Mouse (Mus musculus): ENCODE data around the gene C1rb. TPM values are rescaled to one million over a fixed set of nuclear protein-coding genes. Genes with fewer than 3 reads are reported as not detected.
"Not testable (repeated sequence)": the region's sequence is repeated elsewhere in the genome, so short reads cannot be mapped to it uniquely, and the experiment has no call there.

Gene C1rb
- polyA plus RNA-seq (2015; fragmentation: Nextera tagmentation; extraction: Ambion mirVana) = not detected in 2 replicates

DNA sequence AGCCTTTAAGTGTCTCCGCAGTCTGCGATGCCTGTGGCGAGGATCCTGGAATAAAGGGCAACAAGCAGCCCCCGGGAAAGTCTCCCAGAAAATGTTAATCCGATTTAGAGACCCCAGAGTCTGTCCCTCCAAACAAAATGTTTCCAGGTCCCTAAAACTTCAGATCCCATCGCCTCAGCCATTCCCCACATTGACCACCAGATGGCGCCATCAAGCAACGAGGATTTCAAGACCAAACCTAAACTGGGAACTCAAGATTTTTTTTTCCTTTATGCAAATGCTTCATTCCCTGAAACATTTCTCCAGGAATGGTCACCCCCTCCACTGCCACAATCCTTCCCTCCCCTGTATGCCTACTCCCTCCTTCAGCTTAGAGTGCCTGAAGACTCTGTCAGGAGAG is at the start of gene C1rb:
Gene C1rb, plus strand, starts transcription at position 269 of the 400 bp plus-strand sequence.
- no peak for ATAC-seq
- H3K4me2 ChIP-seq (replicated peaks; ENCODE audit: low read depth) = 0 out of 2 replicates have a peak within 1 kb of the TSS, but pooled peaks have one; percentile 27
- no peaks in the 10 kb centered on the region for H3K9me3 ChIP-seq (ENCODE audit: control insufficient read depth)
- no peaks in the 10 kb centered on the region for H3K4me1 ChIP-seq (replicated peaks; ENCODE audit: control insufficient read depth, insufficient read depth, low read length)
- no peak within 1 kb of the TSS for H3K4me3 ChIP-seq (ENCODE audit: low read depth, low read length)
- H3K27ac ChIP-seq (ENCODE audit: low read depth, low read length) = no peak within 1 kb of the TSS
- peak; percentile 90 for TF ChIP-seq CTCF (IDR thresholded peaks at IDR 0.05; ENCODE audit: low read depth)
- no peaks in the 10 kb centered on the region for H3K36me3 ChIP-seq (ENCODE audit: control insufficient read depth, insufficient read depth)
- no peak within 1 kb of the TSS for H3K9ac ChIP-seq (ENCODE audit: low read depth, low read length)
- 4% methylated on average over 8 of the region's 8 CpGs for WGBS
- H3K27me3 ChIP-seq (replicated peaks; ENCODE audit: control insufficient read depth, insufficient read depth, low read length) = no peaks in the 10 kb centered on the region

DNA sequence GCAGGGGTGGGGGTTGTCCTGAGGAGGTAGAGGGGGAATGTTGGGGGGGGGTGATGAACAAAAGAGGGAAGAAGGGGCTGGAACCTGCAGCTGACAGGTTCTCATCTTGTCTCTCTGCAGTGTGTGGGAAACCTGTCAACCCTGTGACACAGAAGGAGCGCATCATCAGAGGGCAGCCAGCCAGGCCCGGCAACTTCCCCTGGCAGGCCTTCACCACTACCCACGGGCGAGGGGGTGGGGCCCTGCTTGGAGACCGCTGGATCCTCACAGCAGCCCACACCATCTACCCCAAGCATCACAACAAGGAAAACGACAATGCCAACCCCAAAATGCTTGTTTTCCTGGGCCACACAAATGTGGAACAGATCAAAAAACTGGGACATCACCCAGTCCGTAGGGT is 48.0 kb upstream of the C1rb start:
- H3K27me3 ChIP-seq (replicated peaks; ENCODE audit: control insufficient read depth, insufficient read depth, low read length); H3K4me3 ChIP-seq (ENCODE audit: low read depth, low read length); ATAC-seq; H3K4me2 ChIP-seq (replicated peaks; ENCODE audit: low read depth); H3K36me3 ChIP-seq (ENCODE audit: control insufficient read depth, insufficient read depth); H3K4me1 ChIP-seq (replicated peaks; ENCODE audit: control insufficient read depth, insufficient read depth, low read length); H3K9me3 ChIP-seq (ENCODE audit: control insufficient read depth); H3K27ac ChIP-seq (ENCODE audit: low read depth, low read length); H3K9ac ChIP-seq (ENCODE audit: low read depth, low read length): not testable (repeated sequence)
- 78% methylated on average over 7 of the region's 7 CpGs for WGBS

DNA sequence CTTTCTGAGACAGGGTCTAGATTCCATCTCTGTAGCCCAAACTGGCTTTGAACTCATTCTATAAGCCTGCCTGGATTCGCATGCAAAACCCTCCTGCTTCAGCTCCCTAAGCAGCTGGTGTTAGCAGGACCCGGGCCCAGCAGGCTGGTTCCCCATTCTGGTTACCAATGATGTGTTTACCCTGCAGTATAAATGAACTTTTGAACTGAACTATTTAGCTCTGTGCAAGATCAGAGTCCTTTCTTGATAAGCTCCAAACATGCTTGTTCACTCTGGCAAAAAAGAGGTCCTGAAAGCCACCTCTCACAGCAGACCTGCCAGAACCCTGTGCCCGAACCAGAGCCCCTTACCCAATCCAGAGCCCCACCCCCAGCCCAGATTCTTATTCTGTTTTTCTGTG is 42.2 kb upstream of the C1rb start:
- WGBS = 51% methylated on average over 3 of the region's 3 CpGs
- H3K27ac ChIP-seq (ENCODE audit: low read depth, low read length) = no peak overlapping the region
- peak; percentile 81 for ATAC-seq

DNA sequence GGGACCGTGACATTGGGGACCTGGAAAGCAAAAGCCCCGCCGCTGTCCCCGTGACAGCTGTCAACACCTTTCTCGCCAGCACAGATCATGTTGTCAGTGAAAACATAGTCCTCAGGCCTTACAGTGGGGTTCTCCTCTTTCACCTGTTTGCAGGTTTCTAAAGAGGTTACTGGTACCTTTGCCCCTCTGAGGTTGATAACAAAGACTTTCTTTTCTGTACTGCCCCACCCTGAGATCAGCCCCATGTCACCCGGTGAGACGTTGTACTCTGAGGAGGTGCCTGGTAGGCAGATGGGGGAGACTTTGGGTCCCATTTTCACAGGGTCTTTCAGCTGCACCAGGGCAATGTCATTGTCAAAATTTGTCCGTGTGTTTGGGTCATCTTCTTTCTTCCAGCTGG is 39.0 kb upstream of the C1rb start:
- 61% methylated on average over 8 of the region's 8 CpGs for WGBS
- H3K9me3 ChIP-seq (ENCODE audit: control insufficient read depth) = no peaks in the 10 kb centered on the region
- no peaks in the 10 kb centered on the region for H3K36me3 ChIP-seq (ENCODE audit: control insufficient read depth, insufficient read depth)
- no peak for TF ChIP-seq CTCF (IDR thresholded peaks at IDR 0.05; ENCODE audit: low read depth)
- H3K4me3 ChIP-seq (ENCODE audit: low read depth, low read length) = no peak overlapping the region
- no peak overlapping the region for H3K9ac ChIP-seq (ENCODE audit: low read depth, low read length)
- ATAC-seq = peak; percentile 47; the same call in 1 of the 2 replicates
- no peak overlapping the region for H3K4me2 ChIP-seq (replicated peaks; ENCODE audit: low read depth)
- no peak overlapping the region for H3K27ac ChIP-seq (ENCODE audit: low read depth, low read length)
- no peaks in the 10 kb centered on the region for H3K27me3 ChIP-seq (replicated peaks; ENCODE audit: control insufficient read depth, insufficient read depth, low read length)
- no peaks in the 10 kb centered on the region for H3K4me1 ChIP-seq (replicated peaks; ENCODE audit: control insufficient read depth, insufficient read depth, low read length)

More for the DNA sequence above, 42.2 kb upstream of the C1rb start:
- TF ChIP-seq CTCF (IDR thresholded peaks at IDR 0.05; ENCODE audit: low read depth) = no peak
- no peaks in the 10 kb centered on the region for H3K36me3 ChIP-seq (ENCODE audit: control insufficient read depth, insufficient read depth)
- H3K9ac ChIP-seq (ENCODE audit: low read depth, low read length) = no peak overlapping the region
- H3K4me2 ChIP-seq (replicated peaks; ENCODE audit: low read depth) = no peak overlapping the region
- no peaks in the 10 kb centered on the region for H3K4me1 ChIP-seq (replicated peaks; ENCODE audit: control insufficient read depth, insufficient read depth, low read length)
- no peak overlapping the region for H3K4me3 ChIP-seq (ENCODE audit: low read depth, low read length)
- H3K27me3 ChIP-seq (replicated peaks; ENCODE audit: control insufficient read depth, insufficient read depth, low read length) = no peaks in the 10 kb centered on the region
- no peaks in the 10 kb centered on the region for H3K9me3 ChIP-seq (ENCODE audit: control insufficient read depth)

DNA sequence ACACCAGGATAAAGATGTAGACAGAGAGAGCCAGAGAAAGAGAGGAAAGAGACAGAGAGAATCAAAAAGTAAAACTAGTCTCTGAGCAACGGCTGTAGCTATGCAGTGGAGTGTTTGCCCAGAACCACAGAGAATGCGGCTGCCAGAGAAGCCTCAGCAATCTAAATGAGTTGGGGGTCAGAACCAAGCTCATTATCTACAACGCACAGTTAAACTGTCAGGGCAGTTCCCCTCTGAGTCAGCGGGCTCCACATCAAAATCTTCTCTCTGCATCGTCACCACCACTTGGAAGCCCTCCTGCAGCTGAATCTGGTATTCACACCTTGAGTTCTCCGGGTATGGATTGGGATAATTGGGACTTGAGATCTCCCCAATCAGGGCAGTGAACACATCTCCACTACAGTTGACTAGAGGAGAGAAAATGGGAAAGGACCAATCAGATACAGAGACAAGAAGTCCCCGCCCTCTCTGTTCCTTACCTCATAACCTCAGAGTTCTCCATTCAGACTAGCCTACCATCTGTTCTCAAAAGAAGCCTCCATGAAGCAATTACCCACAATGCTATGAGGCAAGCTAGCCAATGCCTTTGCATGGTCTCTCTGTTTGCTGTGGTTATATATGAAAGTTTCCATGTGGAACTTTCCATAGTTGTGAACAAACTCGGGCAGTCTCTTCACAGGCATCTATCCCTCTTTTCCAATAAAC is 33.8 kb upstream of the C1rb start:
- ATAC-seq; H3K27me3 ChIP-seq (replicated peaks; ENCODE audit: control insufficient read depth, insufficient read depth, low read length): not testable (repeated sequence)

DNA sequence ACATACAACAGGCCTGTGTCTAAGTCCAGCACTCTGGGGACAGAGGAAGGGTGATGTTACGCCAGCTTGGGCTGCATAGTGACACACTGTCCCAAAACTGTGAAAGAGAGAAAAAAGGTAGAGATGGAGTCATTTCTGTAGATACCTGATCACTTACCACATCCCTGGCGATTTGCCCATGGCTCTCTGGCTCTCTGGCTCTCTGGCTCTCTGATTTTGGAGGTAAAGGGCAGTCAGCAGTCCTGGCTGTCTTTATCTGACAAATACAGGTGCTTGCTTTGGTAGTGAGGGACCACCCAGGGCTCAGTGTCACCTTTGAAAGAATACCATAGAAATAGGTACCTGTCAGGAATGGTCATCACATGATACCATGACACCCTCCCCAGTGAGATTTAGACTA is 28.9 kb upstream of the C1rb start:
- H3K27me3 ChIP-seq (replicated peaks; ENCODE audit: control insufficient read depth, insufficient read depth, low read length); H3K4me3 ChIP-seq (ENCODE audit: low read depth, low read length); H3K4me1 ChIP-seq (replicated peaks; ENCODE audit: control insufficient read depth, insufficient read depth, low read length); H3K27ac ChIP-seq (ENCODE audit: low read depth, low read length); H3K9ac ChIP-seq (ENCODE audit: low read depth, low read length); H3K9me3 ChIP-seq (ENCODE audit: control insufficient read depth); H3K36me3 ChIP-seq (ENCODE audit: control insufficient read depth, insufficient read depth); ATAC-seq; H3K4me2 ChIP-seq (replicated peaks; ENCODE audit: low read depth): not testable (repeated sequence)
- WGBS = 76% methylated on average over 2 of the region's 2 CpGs

More for the DNA sequence above, 33.8 kb upstream of the C1rb start:
- H3K9me3 ChIP-seq (ENCODE audit: control insufficient read depth); H3K9ac ChIP-seq (ENCODE audit: low read depth, low read length); H3K27ac ChIP-seq (ENCODE audit: low read depth, low read length); H3K4me2 ChIP-seq (replicated peaks; ENCODE audit: low read depth); H3K4me1 ChIP-seq (replicated peaks; ENCODE audit: control insufficient read depth, insufficient read depth, low read length); H3K36me3 ChIP-seq (ENCODE audit: control insufficient read depth, insufficient read depth); H3K4me3 ChIP-seq (ENCODE audit: low read depth, low read length): not testable (repeated sequence)
- WGBS = 71% methylated on average over 8 of the region's 8 CpGs

DNA sequence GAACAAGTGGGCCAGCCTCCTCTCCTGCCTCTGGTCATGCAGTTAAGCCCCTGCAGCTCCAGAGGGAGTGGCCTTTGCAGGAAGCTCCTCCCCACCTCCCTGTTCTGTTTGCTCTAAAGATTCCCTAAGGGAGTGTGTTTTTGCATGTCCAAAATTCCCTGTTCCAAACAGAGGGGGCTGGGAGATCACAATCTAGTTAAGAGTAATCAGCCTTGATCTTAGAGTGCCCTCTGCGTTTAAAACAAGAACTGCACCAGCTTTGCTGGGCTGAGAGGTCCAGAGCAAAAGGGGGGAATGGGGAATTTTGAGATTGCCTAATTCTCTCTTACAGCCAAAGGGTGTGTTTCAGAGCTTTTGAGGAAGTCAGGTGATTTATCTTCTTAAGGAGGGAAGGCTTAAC is 27.8 kb upstream of the C1rb start, which contains the start of gene C1s1:
Gene C1s1, minus strand, starts transcription at position 76 of the 400 bp plus-strand sequence.
- H3K4me2 ChIP-seq (replicated peaks; ENCODE audit: low read depth); H3K9me3 ChIP-seq (ENCODE audit: control insufficient read depth); H3K4me3 ChIP-seq (ENCODE audit: low read depth, low read length); H3K27ac ChIP-seq (ENCODE audit: low read depth, low read length); H3K36me3 ChIP-seq (ENCODE audit: control insufficient read depth, insufficient read depth); H3K4me1 ChIP-seq (replicated peaks; ENCODE audit: control insufficient read depth, insufficient read depth, low read length); H3K27me3 ChIP-seq (replicated peaks; ENCODE audit: control insufficient read depth, insufficient read depth, low read length); H3K9ac ChIP-seq (ENCODE audit: low read depth, low read length): not testable (repeated sequence)
- WGBS = 0% methylated on average over 1 of the region's 1 CpGs
- TF ChIP-seq CTCF (IDR thresholded peaks at IDR 0.05; ENCODE audit: low read depth) = peak; percentile 70
- ATAC-seq = peak; percentile 49; the same call in 1 of the 2 replicates

Measured in intestine, postnatal 0 days (tissue).